Mouse (Mus musculus) intestine, embryonic 14.5 days (tissue): ENCODE measurements at regions not wholly inside any gene's neighbourhood (a gene's known extent, or its start where the extent isn't known, plus 50 kb on each side); places are given as distances from the start of the nearest gene placed in this dataset.

ENCODE experiments used
- ATAC-seq: fragments of 200-750 bp; cut with Nextera tagmentation; replicated peaks from 2 replicates; pipeline ENCODE4 v1.8.0; 2017; ENCODE audit warnings: low read depth, moderate number of reproducible peaks, moderate TSS enrichment, moderate library complexity; ENCODE audit not compliant: low FRiP score, low TSS enrichment
- DNase-seq: peaks from one replicate; pipeline ENCODE4 v3.0.0-alpha.2; 2018; ENCODE audit warnings: low spot score
- H3K27ac ChIP-seq: fragments of 300-500 bp; sonication (generic); 2 replicates; pipeline ENCODE4 v1.5.1; 2014; ENCODE audit warnings: low read depth, mild to moderate bottlenecking, control low read depth
- H3K27me3 ChIP-seq: fragments of 300-500 bp; sonication (generic); replicated peaks from 2 replicates; pipeline ENCODE4 v1.6.1; 2014; ENCODE audit warnings: low read length, control low read depth; ENCODE audit not compliant: control insufficient read depth, insufficient read depth
- H3K36me3 ChIP-seq: fragments of 300-500 bp; sonication (generic); 2 replicates; pipeline ENCODE4 v1.6.1; 2014; ENCODE audit warnings: low read length, control low read depth; ENCODE audit not compliant: control insufficient read depth, insufficient read depth
- H3K4me1 ChIP-seq: fragments of 300-500 bp; sonication (generic); replicated peaks from 2 replicates; pipeline ENCODE4 v1.6.1; 2014; ENCODE audit warnings: low read length, control low read depth, mixed read lengths; ENCODE audit not compliant: control insufficient read depth, insufficient read depth
- H3K4me2 ChIP-seq: fragments of 300-500 bp; sonication (generic); 2 replicates; pipeline ENCODE4 v1.6.1; 2014; ENCODE audit warnings: low read length
- H3K4me3 ChIP-seq: fragments of 300-500 bp; sonication (generic); 2 replicates; pipeline ENCODE4 v1.5.1; 2014; ENCODE audit warnings: low read depth, low read length, control low read depth, mixed read lengths
- H3K9ac ChIP-seq: fragments of 300-500 bp; sonication (generic); 2 replicates; pipeline ENCODE4 v1.6.1; 2014; ENCODE audit warnings: mild to moderate bottlenecking, low read length
- H3K9me3 ChIP-seq: fragments of 300-500 bp; sonication (generic); 2 replicates; pipeline ENCODE4 v1.6.1; 2016; ENCODE audit warnings: low read length, control low read depth; ENCODE audit not compliant: control insufficient read depth
- WGBS: fragments of 180-500 bp; shearing (Covaris S2); extraction: QIAGEN DNeasy Blood & Tissue Kit; methylation state at CpG from one replicate; pipeline ENCODE4 v1.1.7; 2014; 5-methylcytosine and 5-hydroxymethylcytosine counted together

DNA sequence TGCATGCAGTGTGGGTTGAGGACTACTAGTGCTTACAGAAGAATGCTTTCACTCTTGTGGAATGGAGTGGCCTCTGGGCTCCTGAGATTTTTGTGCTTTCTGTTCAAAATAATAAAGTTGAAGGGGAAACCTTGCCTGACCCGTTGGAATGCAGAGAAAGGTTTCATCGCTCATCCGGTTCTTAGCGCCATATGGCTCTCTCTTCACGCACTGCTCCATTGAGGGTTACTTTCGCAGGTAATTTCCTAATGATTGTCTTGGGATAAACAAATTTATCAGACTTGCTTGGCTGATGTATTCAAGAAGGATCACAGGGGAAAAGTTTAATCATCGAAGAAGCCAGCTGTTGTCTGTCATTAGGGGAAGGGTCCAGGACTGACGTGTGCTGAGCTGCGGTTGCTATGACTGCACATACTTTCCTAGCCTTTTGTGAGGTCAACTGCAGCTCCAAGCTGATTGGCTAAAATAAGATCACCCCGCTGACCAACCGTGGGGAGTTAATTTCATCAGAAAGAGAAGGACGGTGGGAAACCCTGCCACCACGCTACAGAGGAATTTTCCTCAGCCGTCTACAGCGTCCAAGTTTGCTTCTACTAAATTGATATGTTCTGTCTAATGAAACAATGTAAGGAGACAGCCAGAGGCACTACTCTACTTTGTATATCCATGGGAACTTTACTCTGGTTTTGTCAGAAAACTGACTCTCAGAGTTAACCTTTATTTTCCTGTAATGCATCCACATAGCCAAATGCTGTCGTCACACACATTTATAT is 210.9 kb downstream of the Sox2 start:
- DNase-seq (no peak), ATAC-seq (0 out of 2 replicates have a peak, but pooled peaks have one; percentile 32)
- Histone ChIP-seq H3K36me3 (no peaks in the 10 kb centered on the region), H3K9ac (no peak overlapping the region), H3K27me3 (no peaks in the 10 kb centered on the region), H3K4me3 (no peak overlapping the region), H3K9me3 (no peaks in the 10 kb centered on the region), H3K4me2 (no peak overlapping the region), H3K27ac (no peak overlapping the region), H3K4me1 (no peaks in the 10 kb centered on the region)
- 54% methylated on average over 16 of the region's 16 CpGs for WGBS

DNA sequence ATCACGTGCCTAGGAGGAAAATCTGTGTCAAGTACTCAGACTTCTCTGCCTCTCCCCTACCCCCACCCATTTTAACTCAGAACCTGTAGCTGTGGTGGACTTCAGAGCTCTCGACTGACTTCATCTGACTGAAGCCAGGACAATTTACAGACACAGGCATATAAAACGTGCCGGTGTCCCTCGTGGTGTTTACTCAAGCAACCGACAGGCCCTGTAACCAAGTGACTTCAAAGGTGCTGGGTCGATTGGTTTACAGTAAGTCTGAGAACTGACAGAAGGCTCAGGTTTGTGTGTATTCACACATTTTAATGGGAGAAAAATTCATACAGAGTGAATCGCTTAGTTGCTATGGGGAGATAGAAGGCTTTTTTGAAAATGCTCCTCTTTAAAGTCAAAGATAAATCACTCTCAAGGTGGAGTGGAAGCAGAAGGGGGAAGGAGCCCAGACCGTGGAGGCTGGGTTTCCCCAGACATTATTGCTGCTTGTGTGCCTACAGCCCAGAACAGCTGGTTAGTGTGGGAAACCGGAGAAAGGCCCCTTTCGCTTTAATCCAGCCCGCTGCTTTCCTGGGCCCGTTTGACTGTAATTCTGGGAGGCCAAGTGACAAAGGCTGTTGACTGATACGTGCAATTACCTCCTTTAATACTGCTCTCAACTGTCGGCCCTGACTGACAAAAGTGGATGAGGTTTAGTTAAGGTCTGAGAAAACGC is 218.6 kb downstream of the Sox2 start:
- no peaks in the 10 kb centered on the region for H3K27me3 ChIP-seq
- 10% methylated on average over 16 of the region's 16 CpGs for WGBS
- no peak overlapping the region for H3K4me2 ChIP-seq
- no peak overlapping the region for H3K4me3 ChIP-seq
- DNase-seq (no peak), ATAC-seq (peak; percentile 58; the same call in 1 of the 2 replicates)
- H3K4me1 ChIP-seq: peaks cover 6% of the 10 kb centered on the region
- no peaks in the 10 kb centered on the region for H3K36me3 ChIP-seq
- no peaks in the 10 kb centered on the region for H3K9me3 ChIP-seq
- H3K27ac ChIP-seq: peak overlapping the region; percentile 7; the same call in 1 of the 2 replicates
- H3K9ac ChIP-seq: no peak overlapping the region

DNA sequence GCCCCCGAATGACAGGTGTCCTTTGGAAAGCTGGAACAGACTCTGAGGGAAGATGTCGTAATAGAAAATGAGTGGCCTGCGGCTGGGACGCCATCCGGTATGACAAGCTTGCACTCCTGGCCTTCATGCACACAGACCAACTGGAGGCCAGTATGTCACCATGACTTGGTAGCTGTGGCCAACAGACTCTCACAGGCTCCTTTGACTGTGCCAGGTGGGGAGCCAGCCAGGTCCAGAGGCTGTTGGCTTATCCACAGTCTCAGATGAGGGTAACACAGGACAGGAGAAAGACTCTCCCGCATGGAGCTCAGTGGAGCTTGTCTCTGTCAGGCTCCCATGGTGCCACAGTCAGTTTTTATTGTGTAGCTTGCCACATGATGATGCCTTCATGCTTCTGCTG is 219.7 kb downstream of the Sox2 start:
- WGBS: 90% methylated on average over 6 of the region's 6 CpGs
- no peak overlapping the region for H3K9ac ChIP-seq
- DNase-seq (no peak), ATAC-seq (no peak)
- no peaks in the 10 kb centered on the region for H3K36me3 ChIP-seq
- peaks cover 6% of the 10 kb centered on the region for H3K4me1 ChIP-seq
- H3K27me3 ChIP-seq: no peaks in the 10 kb centered on the region
- no peak overlapping the region for H3K27ac ChIP-seq
- no peak overlapping the region for H3K4me2 ChIP-seq
- H3K9me3 ChIP-seq: no peaks in the 10 kb centered on the region
- no peak overlapping the region for H3K4me3 ChIP-seq

DNA sequence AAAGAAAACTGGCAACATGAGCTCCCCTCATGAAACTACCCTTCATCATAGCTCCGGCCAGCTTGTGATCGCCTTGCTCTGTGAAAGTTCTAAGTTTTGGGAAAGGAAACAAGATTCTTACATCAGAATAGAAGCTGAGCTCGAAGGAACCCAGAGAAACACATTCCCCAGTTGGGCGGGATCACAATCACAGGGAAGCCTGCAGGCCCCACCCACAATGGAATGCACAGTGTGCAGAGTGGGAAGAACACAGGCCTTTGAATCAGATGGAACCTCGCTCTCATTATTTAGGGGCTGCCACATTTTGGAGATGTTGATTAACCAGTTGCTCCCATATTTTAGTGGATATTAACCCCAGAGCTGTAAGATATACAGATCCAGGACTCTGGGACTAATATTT is 234.9 kb downstream of the Sox2 start:
- Histone ChIP-seq H3K9ac (no peak overlapping the region), H3K4me1 (no peaks in the 10 kb centered on the region; the same call in 1 of the 2 replicates), H3K9me3 (no peaks in the 10 kb centered on the region), H3K4me3 (no peak overlapping the region), H3K27me3 (no peaks in the 10 kb centered on the region), H3K4me2 (no peak overlapping the region), H3K36me3 (no peaks in the 10 kb centered on the region), H3K27ac (no peak overlapping the region)
- WGBS: 64% methylated on average over 5 of the region's 5 CpGs
- DNase-seq (no peak), ATAC-seq (no peak)

DNA sequence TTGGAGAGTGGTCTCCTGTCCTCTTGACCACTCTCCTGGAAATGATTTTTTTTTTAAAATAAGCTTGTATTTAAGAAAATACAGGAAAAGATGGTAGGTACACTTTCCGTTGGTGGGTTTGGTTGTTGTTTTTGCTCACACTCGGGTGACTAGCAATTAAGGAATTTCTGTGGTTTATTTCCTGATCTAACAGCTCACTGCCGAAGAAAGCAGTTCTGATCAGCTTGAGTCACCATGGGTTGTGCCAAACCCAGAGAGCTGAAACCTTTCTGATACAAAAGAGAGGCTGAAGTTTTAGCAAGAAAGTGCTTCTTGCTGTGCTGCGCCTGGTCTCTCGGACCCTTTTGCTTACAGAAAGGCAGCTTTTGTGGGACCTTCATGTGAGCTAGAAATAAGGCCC is 243.2 kb downstream of the Sox2 start:
- Histone ChIP-seq H3K27ac (no peak overlapping the region), H3K4me3 (no peak overlapping the region), H3K27me3 (no peaks in the 10 kb centered on the region), H3K36me3 (no peaks in the 10 kb centered on the region), H3K9ac (no peak overlapping the region), H3K4me1 (peaks cover under 1% of the 10 kb centered on the region; the same call in 1 of the 2 replicates), H3K4me2 (no peak overlapping the region), H3K9me3 (peaks cover 9% of the 10 kb centered on the region; the same call in 1 of the 2 replicates)
- 91% methylated on average over 5 of the region's 5 CpGs for whole genome bisulfite sequencing
- ATAC-seq (no peak), DNase-seq (no peak)

DNA sequence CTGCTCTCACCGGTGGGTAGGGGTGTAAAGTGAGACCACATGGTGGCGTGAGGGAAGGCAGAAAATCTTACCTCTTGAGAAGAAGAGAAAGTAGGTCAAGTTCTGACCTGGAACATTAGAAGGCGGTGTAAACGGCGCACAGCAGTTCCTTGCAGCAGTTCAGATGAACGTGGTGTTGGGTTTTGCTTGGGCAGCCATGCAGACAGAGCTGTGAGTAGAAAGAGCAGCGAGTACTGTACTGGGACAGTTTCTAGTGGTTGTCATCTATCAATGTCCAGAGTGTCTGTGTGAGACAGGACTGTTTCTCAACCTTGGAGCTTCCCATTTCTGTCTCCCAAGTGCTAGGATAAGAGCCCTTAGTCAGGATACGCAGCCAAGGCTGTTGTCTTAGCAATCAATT is 252.9 kb downstream of the Sox2 start:
- no peaks in the 10 kb centered on the region for H3K27me3 ChIP-seq
- H3K4me2 ChIP-seq: no peak overlapping the region
- no peak overlapping the region for H3K4me3 ChIP-seq
- DNase-seq: no peak
- no peaks in the 10 kb centered on the region for H3K9me3 ChIP-seq
- H3K36me3 ChIP-seq: no peaks in the 10 kb centered on the region
- H3K9ac ChIP-seq: no peak overlapping the region
- 0 out of 2 replicates have a peak, but pooled peaks cover 7% of the 10 kb centered on the region for H3K4me1 ChIP-seq
- no peak for ATAC-seq
- H3K27ac ChIP-seq: no peak overlapping the region
- 83% methylated on average over 8 of the region's 8 CpGs for WGBS

DNA sequence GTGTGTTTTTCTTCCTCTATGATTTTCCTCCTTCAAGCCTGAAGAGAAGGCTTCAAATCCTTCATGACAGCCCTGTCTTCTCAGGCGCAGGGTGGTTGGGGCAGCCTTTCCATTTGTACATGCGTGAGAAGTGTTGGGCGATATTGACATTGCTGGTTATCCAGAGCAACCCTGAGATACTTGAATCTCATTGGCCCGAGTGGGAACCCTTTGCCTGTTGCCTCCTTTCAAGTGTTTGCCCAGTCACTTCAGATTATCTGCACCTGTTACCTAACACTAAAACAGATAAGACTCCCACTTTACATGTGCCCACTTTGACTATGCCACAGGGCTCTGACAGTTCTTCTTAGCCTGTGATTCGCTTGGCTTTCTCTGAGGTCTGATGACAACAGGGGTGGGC is 258.3 kb downstream of the Sox2 start:
- H3K27ac ChIP-seq: no peak overlapping the region
- WGBS: 70% methylated on average over 5 of the region's 5 CpGs
- ATAC-seq (no peak), DNase-seq (no peak)
- no peak overlapping the region for H3K9ac ChIP-seq
- H3K4me3 ChIP-seq: no peak overlapping the region
- no peak overlapping the region for H3K4me2 ChIP-seq
- H3K9me3 ChIP-seq: no peaks in the 10 kb centered on the region
- no peaks in the 10 kb centered on the region for H3K36me3 ChIP-seq
- no peaks in the 10 kb centered on the region for H3K27me3 ChIP-seq
- 0 out of 2 replicates have a peak, but pooled peaks cover 4% of the 10 kb centered on the region for H3K4me1 ChIP-seq

DNA sequence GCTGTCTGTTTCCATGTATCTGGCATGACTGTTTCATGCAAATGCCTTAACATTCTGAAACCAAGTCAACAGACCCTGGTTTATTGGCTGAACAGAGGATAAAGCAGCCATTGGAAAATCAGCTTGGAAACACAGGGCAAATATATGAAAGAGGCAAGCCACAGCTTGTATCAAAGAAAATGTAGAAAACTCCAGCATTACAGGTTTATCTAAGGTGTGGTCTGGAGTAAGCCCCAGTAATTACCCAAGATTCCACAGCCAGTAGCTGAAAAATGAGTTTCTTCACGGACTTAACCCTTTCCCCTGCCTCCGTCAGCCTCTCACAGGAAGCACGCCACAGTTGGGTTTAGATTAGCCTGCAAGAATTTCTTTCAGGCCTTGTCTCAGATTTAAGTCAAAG is 259.1 kb downstream of the Sox2 start:
- no peak for DNase-seq
- Histone ChIP-seq H3K27me3 (no peaks in the 10 kb centered on the region), H3K4me1 (0 out of 2 replicates have a peak, but pooled peaks cover 4% of the 10 kb centered on the region), H3K9me3 (no peaks in the 10 kb centered on the region), H3K4me3 (no peak overlapping the region), H3K36me3 (no peaks in the 10 kb centered on the region), H3K27ac (no peak overlapping the region), H3K9ac (no peak overlapping the region), H3K4me2 (no peak overlapping the region)
- ATAC-seq: no peak
- WGBS: 57% methylated on average over 3 of the region's 3 CpGs
